Mouse (Mus musculus): ENCODE results near the gene Mtus2. TPM values are rescaled to one million over a fixed set of nuclear protein-coding genes. Genes with fewer than 3 reads are reported as not detected.

Gene Mtus2
- polyA plus RNA-seq, 1 experiment = 1.7 TPM

GRCm38 (mm10) chr5:147990289-147990688 is 33.2 kb downstream of the Mtus2 start:
- TF ChIP-seq CTCF (IDR thresholded peaks at IDR 0.05; ENCODE audit: low read depth, low read length) (no peak), POLR2A (IDR thresholded peaks at IDR 0.05; ENCODE audit: borderline replicate concordance, low read depth, low read length) (no peak)
- Histone ChIP-seq H3K27ac (ENCODE audit: insufficient read depth, low read depth, low read length) (no peak overlapping the region), H3K4me1 (ENCODE audit: control insufficient read depth, insufficient read depth, low read length) (no peaks in the 10 kb centered on the region), H3K4me3 (ENCODE audit: insufficient read depth, low read length) (no peak overlapping the region)

- Histone ChIP-seq H3K4me1 (ENCODE audit: control insufficient read depth, insufficient read depth, low read length) (no peaks in the 10 kb centered on the region), H3K4me3 (ENCODE audit: insufficient read depth, low read length) (no peak overlapping the region), H3K27ac (ENCODE audit: insufficient read depth, low read depth, low read length) (no peak overlapping the region)
- TF ChIP-seq POLR2A (IDR thresholded peaks at IDR 0.05; ENCODE audit: borderline replicate concordance, low read depth, low read length) = no peak
- TF ChIP-seq CTCF (IDR thresholded peaks at IDR 0.05; ENCODE audit: low read depth, low read length) = no peak
These were observed 33.7 kb downstream of the Mtus2 start for GRCm38 (mm10) chr5:147990775-147991174.

GRCm38 (mm10) chr5:147992581-147993378 is 35.7 kb downstream of the Mtus2 start:
- no peak overlapping the region for H3K27ac ChIP-seq (ENCODE audit: insufficient read depth, low read depth, low read length)
- H3K4me3 ChIP-seq (ENCODE audit: insufficient read depth, low read length) = no peak overlapping the region
- TF ChIP-seq CTCF (IDR thresholded peaks at IDR 0.05; ENCODE audit: low read depth, low read length) (no peak), POLR2A (IDR thresholded peaks at IDR 0.05; ENCODE audit: borderline replicate concordance, low read depth, low read length) (no peak)
- H3K4me1 ChIP-seq (ENCODE audit: control insufficient read depth, insufficient read depth, low read length) = no peaks in the 10 kb centered on the region

GRCm38 (mm10) chr5:148005263-148005662 is 48.1 kb downstream of the Mtus2 start:
- H3K4me3 ChIP-seq (ENCODE audit: insufficient read depth, low read length) = no peak overlapping the region
- H3K4me1 ChIP-seq (ENCODE audit: control insufficient read depth, insufficient read depth, low read length) = no peaks in the 10 kb centered on the region
- no peak for TF ChIP-seq CTCF (IDR thresholded peaks at IDR 0.05; ENCODE audit: low read depth, low read length)
- no peak for TF ChIP-seq POLR2A (IDR thresholded peaks at IDR 0.05; ENCODE audit: borderline replicate concordance, low read depth, low read length)
- H3K27ac ChIP-seq (ENCODE audit: insufficient read depth, low read depth, low read length) = no peak overlapping the region

- H3K27ac ChIP-seq (ENCODE audit: insufficient read depth, low read depth, low read length) = no peak overlapping the region
- TF ChIP-seq CTCF (IDR thresholded peaks at IDR 0.05; ENCODE audit: low read depth, low read length) (no peak), POLR2A (IDR thresholded peaks at IDR 0.05; ENCODE audit: borderline replicate concordance, low read depth, low read length) (no peak)
- H3K4me3 ChIP-seq (ENCODE audit: insufficient read depth, low read length) = no peak overlapping the region
- H3K4me1 ChIP-seq (ENCODE audit: control insufficient read depth, insufficient read depth, low read length) = no peaks in the 10 kb centered on the region
These were observed 55.0 kb downstream of the Mtus2 start for GRCm38 (mm10) chr5:148012156-148012555.

- TF ChIP-seq POLR2A (IDR thresholded peaks at IDR 0.05; ENCODE audit: borderline replicate concordance, low read depth, low read length) (no peak), CTCF (IDR thresholded peaks at IDR 0.05; ENCODE audit: low read depth, low read length) (no peak)
- no peak overlapping the region for H3K27ac ChIP-seq (ENCODE audit: insufficient read depth, low read depth, low read length)
- no peak overlapping the region for H3K4me3 ChIP-seq (ENCODE audit: insufficient read depth, low read length)
- no peaks in the 10 kb centered on the region for H3K4me1 ChIP-seq (ENCODE audit: control insufficient read depth, insufficient read depth, low read length)
These were observed 57.2 kb downstream of the Mtus2 start for GRCm38 (mm10) chr5:148014133-148014854.

GRCm38 (mm10) chr5:148015383-148015782 is 58.3 kb downstream of the Mtus2 start:
- Histone ChIP-seq H3K27ac (ENCODE audit: insufficient read depth, low read depth, low read length) (no peak overlapping the region), H3K4me1 (ENCODE audit: control insufficient read depth, insufficient read depth, low read length) (no peaks in the 10 kb centered on the region), H3K4me3 (ENCODE audit: insufficient read depth, low read length) (no peak overlapping the region)
- no peak for TF ChIP-seq CTCF (IDR thresholded peaks at IDR 0.05; ENCODE audit: low read depth, low read length)
- TF ChIP-seq POLR2A (IDR thresholded peaks at IDR 0.05; ENCODE audit: borderline replicate concordance, low read depth, low read length) = no peak

GRCm38 (mm10) chr5:148017371-148017770 is 60.3 kb downstream of the Mtus2 start:
- TF ChIP-seq CTCF (IDR thresholded peaks at IDR 0.05; ENCODE audit: low read depth, low read length) (no peak), POLR2A (IDR thresholded peaks at IDR 0.05; ENCODE audit: borderline replicate concordance, low read depth, low read length) (no peak)
- H3K4me3 ChIP-seq (ENCODE audit: insufficient read depth, low read length) = no peak overlapping the region
- H3K27ac ChIP-seq (ENCODE audit: insufficient read depth, low read depth, low read length) = no peak overlapping the region
- H3K4me1 ChIP-seq (ENCODE audit: control insufficient read depth, insufficient read depth, low read length) = no peaks in the 10 kb centered on the region

- Histone ChIP-seq H3K4me3 (ENCODE audit: insufficient read depth, low read length) (no peak overlapping the region), H3K4me1 (ENCODE audit: control insufficient read depth, insufficient read depth, low read length) (no peaks in the 10 kb centered on the region), H3K27ac (ENCODE audit: insufficient read depth, low read depth, low read length) (no peak overlapping the region)
- TF ChIP-seq CTCF (IDR thresholded peaks at IDR 0.05; ENCODE audit: low read depth, low read length) (no peak), POLR2A (IDR thresholded peaks at IDR 0.05; ENCODE audit: borderline replicate concordance, low read depth, low read length) (no peak)
These were observed 65.7 kb downstream of the Mtus2 start for GRCm38 (mm10) chr5:148022784-148023183.

Measured in bone marrow macrophage, adult 2 months (primary cell).